Mouse (Mus musculus): ENCODE data around the gene Hnf4a.
"Not testable (repeated sequence)": the region's sequence is repeated elsewhere in the genome, so short reads cannot be mapped to it uniquely, and the experiment has no call there.

Gene Hnf4a

GRCm38 (mm10) chr2:163506300-163507004, at the start of gene Hnf4a:
Gene Hnf4a, plus strand, starts transcription at chr2:163506808.
- no peak for DNase-seq (ENCODE audit: low spot score)

- no peak for DNase-seq (ENCODE audit: low spot score)
Observed at GRCm38 (mm10) chr2:163458539-163459265, 47.9 kb upstream of the Hnf4a start.

GRCm38 (mm10) chr2:163459380-163459779, 47.2 kb upstream of the Hnf4a start:
- DNase-seq (ENCODE audit: low spot score), result no peak

GRCm38 (mm10) chr2:163460622-163461021, 46.0 kb upstream of the Hnf4a start:
- no peak for DNase-seq (ENCODE audit: low spot score)

GRCm38 (mm10) chr2:163461307-163461706, 45.3 kb upstream of the Hnf4a start:
- not testable (repeated sequence) for DNase-seq (ENCODE audit: low spot score)

- DNase-seq (ENCODE audit: low spot score), result no peak
Observed at GRCm38 (mm10) chr2:163462386-163462785, 44.2 kb upstream of the Hnf4a start.

GRCm38 (mm10) chr2:163462801-163463200, 43.8 kb upstream of the Hnf4a start:
- DNase-seq (ENCODE audit: low spot score), result no peak

- no peak for DNase-seq (ENCODE audit: low spot score)
Observed at GRCm38 (mm10) chr2:163463251-163463769, 43.3 kb upstream of the Hnf4a start.

- DNase-seq (ENCODE audit: low spot score), result no peak
Observed at GRCm38 (mm10) chr2:163463998-163464397, 42.6 kb upstream of the Hnf4a start.

- no peak for DNase-seq (ENCODE audit: low spot score)
Observed at GRCm38 (mm10) chr2:163464562-163464961, 42.0 kb upstream of the Hnf4a start.

GRCm38 (mm10) chr2:163466771-163467170, 39.8 kb upstream of the Hnf4a start:
- DNase-seq (ENCODE audit: low spot score), result no peak

- peak; percentile 49 for DNase-seq (ENCODE audit: low spot score)
Observed at GRCm38 (mm10) chr2:163467585-163467984, 39.0 kb upstream of the Hnf4a start.

GRCm38 (mm10) chr2:163468866-163469265, 37.7 kb upstream of the Hnf4a start:
- no peak for DNase-seq (ENCODE audit: low spot score)

- no peak for DNase-seq (ENCODE audit: low spot score)
Observed at GRCm38 (mm10) chr2:163469711-163470110, 36.9 kb upstream of the Hnf4a start.

GRCm38 (mm10) chr2:163471136-163471535, 35.5 kb upstream of the Hnf4a start:
- no peak for DNase-seq (ENCODE audit: low spot score)

GRCm38 (mm10) chr2:163471710-163472465, 34.7 kb upstream of the Hnf4a start:
- DNase-seq (ENCODE audit: low spot score), result no peak

GRCm38 (mm10) chr2:163472466-163472851, 34.1 kb upstream of the Hnf4a start, which contains the start of gene Fitm2:
Gene Fitm2, minus strand, starts transcription at chr2:163472629.
- DNase-seq (ENCODE audit: low spot score), result peak; percentile 96

GRCm38 (mm10) chr2:163480191-163480825, 26.3 kb upstream of the Hnf4a start:
- no peak for DNase-seq (ENCODE audit: low spot score)

- no peak for DNase-seq (ENCODE audit: low spot score)
Observed at GRCm38 (mm10) chr2:163481539-163482029, 25.0 kb upstream of the Hnf4a start.

- no peak for DNase-seq (ENCODE audit: low spot score)
Observed at GRCm38 (mm10) chr2:163487360-163487759, 19.2 kb upstream of the Hnf4a start.

- DNase-seq (ENCODE audit: low spot score), result no peak
Observed at GRCm38 (mm10) chr2:163489725-163490291, 16.8 kb upstream of the Hnf4a start.

All from testis, postnatal 14 days (tissue).